Mouse (Mus musculus): ENCODE results near the gene Ccdc92b. TPM values are rescaled to one million over a fixed set of nuclear protein-coding genes. Genes with fewer than 3 reads are reported as not detected.
A peak's percentile ranks its signal among the peaks of the same experiment; 100 is the strongest.

The Ccdc92b gene
- total RNA-seq, 2 experiments from 2014 or later, result 89.9 to 91.3 TPM

DNA sequence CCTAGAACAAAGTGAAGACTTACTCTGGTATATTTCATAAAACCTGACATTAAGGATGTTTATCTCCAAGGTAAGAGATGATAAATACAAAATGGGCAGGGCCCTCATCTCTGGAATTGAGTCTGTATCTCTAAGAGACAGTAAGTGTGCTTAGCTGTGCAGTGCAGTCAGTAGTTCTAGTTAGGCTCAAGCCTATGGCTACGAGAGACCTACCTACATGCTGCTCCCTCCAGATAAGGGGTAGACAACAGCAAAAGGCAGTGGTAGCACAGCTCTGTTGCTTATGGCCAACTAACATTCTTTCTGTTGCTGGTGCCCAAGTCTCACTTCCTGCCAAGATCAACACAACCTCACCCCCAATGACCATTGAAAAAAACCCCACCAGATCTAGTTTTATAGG lies 54.2 kb downstream of the Ccdc92b start:
- peak; percentile 64 for ATAC-seq (replicated peaks; ENCODE audit: low FRiP score, poor library complexity, severe bottlenecking)

GRCm38 (mm10) chr11:74674713-74675112 lies 55.3 kb downstream of the Ccdc92b start:
- ATAC-seq (replicated peaks; ENCODE audit: low FRiP score, poor library complexity, severe bottlenecking), result 0 out of 2 replicates have a peak, but pooled peaks have one; percentile 23

GRCm38 (mm10) chr11:74675156-74675555 lies 55.8 kb downstream of the Ccdc92b start:
- ATAC-seq (replicated peaks; ENCODE audit: low FRiP score, poor library complexity, severe bottlenecking), result no peak

Other genes starting within 250 kb of the Ccdc92b start
- gene Rap1gap2, start 8.7 kb upstream of the Ccdc92b start, total RNA-seq (2015; ENCODE audit: low replicate concordance), result 2.1 and 2.7 TPM in 2 replicates
- 3.7 and 5.2 TPM in 2 replicates for gene Rap1gap2, start 8.7 kb upstream of the Ccdc92b start, total RNA-seq (2017; ENCODE audit: low replicate concordance)
- gene Cluh, start 29.9 kb downstream of the Ccdc92b start, total RNA-seq (2015; ENCODE audit: low replicate concordance), result 7.3 and 8.2 TPM in 2 replicates
- gene Cluh, start 29.9 kb downstream of the Ccdc92b start, total RNA-seq (2017; ENCODE audit: low replicate concordance), result 4.1 and 4.5 TPM in 2 replicates
- gene Pafah1b1, start 105.1 kb downstream of the Ccdc92b start, total RNA-seq (2015; ENCODE audit: low replicate concordance), result 67.9 and 70.7 TPM in 2 replicates
- gene Pafah1b1, start 105.1 kb downstream of the Ccdc92b start, total RNA-seq (2017; ENCODE audit: low replicate concordance), result 95.6 and 112 TPM in 2 replicates
- 1.3 and 2.5 TPM in 2 replicates for gene Mettl16, start 151.2 kb downstream of the Ccdc92b start, total RNA-seq (2015; ENCODE audit: low replicate concordance)
- gene Mettl16, start 151.2 kb downstream of the Ccdc92b start, total RNA-seq (2017; ENCODE audit: low replicate concordance), result 9.7 and 15.3 TPM in 2 replicates
- 1.3 and 2.1 TPM in 2 replicates for gene Mnt, start 211.3 kb downstream of the Ccdc92b start, total RNA-seq (2015; ENCODE audit: low replicate concordance)
- 0.68 and 2.1 TPM in 2 replicates for gene Mnt, start 211.3 kb downstream of the Ccdc92b start, total RNA-seq (2017; ENCODE audit: low replicate concordance)